Mouse (Mus musculus) liver, embryonic 13.5 days (tissue): ENCODE measurements at regions not wholly inside any gene's neighbourhood (a gene's known extent, or its start where the extent isn't known, plus 50 kb on each side); places are given as distances from the start of the nearest gene placed in this dataset.
"Not testable (repeated sequence)": the region's sequence is repeated elsewhere in the genome, so short reads cannot be mapped to it uniquely, and the experiment has no call there.

Experiments used
- ATAC-seq: fragments of 200-750 bp; cut with Nextera tagmentation; 2 replicates; pipeline ENCODE4 v1.8.0; 2017; ENCODE audit warnings: low read depth, mild to moderate bottlenecking, moderate number of reproducible peaks, moderate library complexity
- DNase-seq: peaks from one replicate; pipeline ENCODE4 v3.0.0; 2022
- H3K27ac ChIP-seq: fragments of 300-500 bp; sonication (generic); 2 replicates; pipeline ENCODE4 v1.5.1; 2015; ENCODE audit warnings: moderate library complexity, mild to moderate bottlenecking, inconsistent platforms
- H3K27me3 ChIP-seq: fragments of 300-500 bp; sonication (generic); 2 replicates; pipeline ENCODE4 v1.6.1; 2015; ENCODE audit warnings: mild to moderate bottlenecking, inconsistent platforms
- H3K36me3 ChIP-seq: fragments of 300-500 bp; sonication (generic); 2 replicates; pipeline ENCODE4 v1.6.1; 2015; ENCODE audit warnings: mild to moderate bottlenecking, inconsistent platforms
- H3K4me1 ChIP-seq: fragments of 300-500 bp; sonication (generic); replicated peaks from 2 replicates; pipeline ENCODE4 v1.6.1; 2015; ENCODE audit warnings: inconsistent platforms
- H3K4me2 ChIP-seq: fragments of 300-500 bp; sonication (generic); 2 replicates; pipeline ENCODE4 v1.6.1; 2015; ENCODE audit warnings: inconsistent platforms, mild to moderate bottlenecking, moderate library complexity
- H3K4me3 ChIP-seq: fragments of 300-500 bp; sonication (generic); replicated peaks from 2 replicates; pipeline ENCODE4 v1.5.1; 2015; ENCODE audit warnings: mild to moderate bottlenecking, inconsistent platforms
- H3K9ac ChIP-seq: fragments of 300-500 bp; sonication (generic); 2 replicates; pipeline ENCODE4 v1.6.1; 2015; ENCODE audit warnings: mild to moderate bottlenecking, inconsistent platforms
- H3K9me3 ChIP-seq: fragments of 300-500 bp; sonication (generic); replicated peaks from 2 replicates; pipeline ENCODE4 v1.6.1; 2016; ENCODE audit warnings: inconsistent platforms
- WGBS: fragments of 180-500 bp; shearing (Covaris S2); methylation state at CpG from one replicate; pipeline ENCODE4 v1.1.7; 2015; ENCODE audit not compliant: insufficient replicate concordance; 5-methylcytosine and 5-hydroxymethylcytosine counted together

GRCm38 (mm10) chr7:36218386-36218785 lies 415.6 kb upstream of the Zfp507 start:
- H3K27me3 ChIP-seq: no peaks in the 10 kb centered on the region
- ATAC-seq: no peak
- H3K36me3 ChIP-seq: no peaks in the 10 kb centered on the region
- H3K4me3 ChIP-seq: no peak overlapping the region
- no peaks in the 10 kb centered on the region for H3K9me3 ChIP-seq
- H3K4me2 ChIP-seq: no peak overlapping the region
- H3K4me1 ChIP-seq: no peaks in the 10 kb centered on the region
- H3K27ac ChIP-seq: no peak overlapping the region
- DNase-seq: no peak
- no peak overlapping the region for H3K9ac ChIP-seq
- 49% methylated on average over 2 of the region's 2 CpGs for WGBS

- H3K27me3 ChIP-seq: no peaks in the 10 kb centered on the region
- no peaks in the 10 kb centered on the region for H3K9me3 ChIP-seq
- no peak overlapping the region for H3K9ac ChIP-seq
- no peaks in the 10 kb centered on the region for H3K36me3 ChIP-seq
- no peak overlapping the region for H3K4me3 ChIP-seq
- H3K4me1 ChIP-seq: no peaks in the 10 kb centered on the region
- ATAC-seq: no peak
- no peak for DNase-seq
- H3K27ac ChIP-seq: no peak overlapping the region
- no peak overlapping the region for H3K4me2 ChIP-seq
- WGBS: 68% methylated on average over 4 of the region's 4 CpGs
These were observed 407.2 kb upstream of the Zfp507 start for GRCm38 (mm10) chr7:36210034-36210433.

GRCm38 (mm10) chr7:36207525-36208260 lies 404.9 kb upstream of the Zfp507 start:
- Histone ChIP-seq H3K36me3 (no peaks in the 10 kb centered on the region), H3K27me3 (no peaks in the 10 kb centered on the region), H3K4me2 (no peak overlapping the region), H3K9ac (no peak overlapping the region), H3K27ac (no peak overlapping the region), H3K9me3 (no peaks in the 10 kb centered on the region), H3K4me3 (no peak overlapping the region), H3K4me1 (no peaks in the 10 kb centered on the region)
- ATAC-seq (no peak), DNase-seq (no peak)
- WGBS: 75% methylated on average over 17 of the region's 17 CpGs

- no peaks in the 10 kb centered on the region for H3K27me3 ChIP-seq
- 66% methylated on average over 16 of the region's 16 CpGs for WGBS
- no peak overlapping the region for H3K27ac ChIP-seq
- H3K9ac ChIP-seq: no peak overlapping the region
- no peak overlapping the region for H3K4me2 ChIP-seq
- ATAC-seq (no peak), DNase-seq (no peak)
- no peaks in the 10 kb centered on the region for H3K4me1 ChIP-seq
- no peaks in the 10 kb centered on the region for H3K36me3 ChIP-seq
- no peaks in the 10 kb centered on the region for H3K9me3 ChIP-seq
- H3K4me3 ChIP-seq: no peak overlapping the region
These were observed 395.4 kb upstream of the Zfp507 start for GRCm38 (mm10) chr7:36198091-36198700.

GRCm38 (mm10) chr7:36196154-36196720 lies 393.4 kb upstream of the Zfp507 start:
- WGBS: 78% methylated on average over 18 of the region's 18 CpGs
- no peak overlapping the region for H3K4me2 ChIP-seq
- no peak for ATAC-seq
- no peaks in the 10 kb centered on the region for H3K9me3 ChIP-seq
- H3K27ac ChIP-seq: no peak overlapping the region
- no peak overlapping the region for H3K9ac ChIP-seq
- H3K4me1 ChIP-seq: no peaks in the 10 kb centered on the region
- no peaks in the 10 kb centered on the region for H3K36me3 ChIP-seq
- no peak for DNase-seq
- no peak overlapping the region for H3K4me3 ChIP-seq
- H3K27me3 ChIP-seq: no peaks in the 10 kb centered on the region

- no peaks in the 10 kb centered on the region for H3K27me3 ChIP-seq
- no peak overlapping the region for H3K4me3 ChIP-seq
- no peaks in the 10 kb centered on the region for H3K36me3 ChIP-seq
- 67% methylated on average over 8 of the region's 8 CpGs for WGBS
- no peak overlapping the region for H3K4me2 ChIP-seq
- H3K9me3 ChIP-seq: no peaks in the 10 kb centered on the region
- ATAC-seq: no peak
- no peaks in the 10 kb centered on the region for H3K4me1 ChIP-seq
- no peak for DNase-seq
- H3K27ac ChIP-seq: no peak overlapping the region
- no peak overlapping the region for H3K9ac ChIP-seq
These were observed 389.8 kb upstream of the Zfp507 start for GRCm38 (mm10) chr7:36192645-36193044.

GRCm38 (mm10) chr7:36177947-36178346 lies 375.1 kb upstream of the Zfp507 start:
- no peak overlapping the region for H3K4me3 ChIP-seq
- no peak overlapping the region for H3K4me2 ChIP-seq
- ATAC-seq: no peak
- no peaks in the 10 kb centered on the region for H3K4me1 ChIP-seq
- H3K27ac ChIP-seq: no peak overlapping the region
- WGBS: 50% methylated on average over 7 of the region's 7 CpGs
- H3K36me3 ChIP-seq: no peaks in the 10 kb centered on the region
- no peaks in the 10 kb centered on the region for H3K9me3 ChIP-seq
- no peaks in the 10 kb centered on the region for H3K27me3 ChIP-seq
- no peak for DNase-seq
- no peak overlapping the region for H3K9ac ChIP-seq

- no peak overlapping the region for H3K4me2 ChIP-seq
- no peaks in the 10 kb centered on the region for H3K36me3 ChIP-seq
- H3K27ac ChIP-seq: no peak overlapping the region
- no peaks in the 10 kb centered on the region for H3K4me1 ChIP-seq
- H3K27me3 ChIP-seq: no peaks in the 10 kb centered on the region
- no peaks in the 10 kb centered on the region for H3K9me3 ChIP-seq
- ATAC-seq: no peak
- H3K4me3 ChIP-seq: no peak overlapping the region
- 59% methylated on average over 4 of the region's 4 CpGs for WGBS
- DNase-seq: no peak
- no peak overlapping the region for H3K9ac ChIP-seq
These were observed 372.5 kb upstream of the Zfp507 start for GRCm38 (mm10) chr7:36175296-36175695.

- H3K4me2 ChIP-seq, H3K27ac ChIP-seq, H3K9me3 ChIP-seq, H3K9ac ChIP-seq, H3K36me3 ChIP-seq, DNase-seq, ATAC-seq, H3K27me3 ChIP-seq, H3K4me3 ChIP-seq, H3K4me1 ChIP-seq: not testable (repeated sequence)
- 46% methylated on average over 2 of the region's 2 CpGs for WGBS
These were observed 369.7 kb upstream of the Zfp507 start for GRCm38 (mm10) chr7:36172511-36172910.

- Histone ChIP-seq H3K4me1 (no peaks in the 10 kb centered on the region), H3K4me3 (no peak overlapping the region)
- no peak for ATAC-seq
These were observed 354.6 kb upstream of the Zfp507 start for GRCm38 (mm10) chr7:36157270-36157945.

GRCm38 (mm10) chr7:36156595-36156994 lies 353.8 kb upstream of the Zfp507 start:
- WGBS: 78% methylated on average over 12 of the region's 12 CpGs
- H3K36me3 ChIP-seq: no peaks in the 10 kb centered on the region
- H3K4me1 ChIP-seq: no peaks in the 10 kb centered on the region
- no peak overlapping the region for H3K4me2 ChIP-seq
- H3K27me3 ChIP-seq: no peaks in the 10 kb centered on the region
- H3K9ac ChIP-seq: no peak overlapping the region
- H3K27ac ChIP-seq: no peak overlapping the region
- DNase-seq: no peak
- no peak overlapping the region for H3K4me3 ChIP-seq
- H3K9me3 ChIP-seq: no peaks in the 10 kb centered on the region; the same call in 1 of the 2 replicates
- ATAC-seq: no peak

More at GRCm38 (mm10) chr7:36157270-36157945, 354.6 kb upstream of the Zfp507 start:
- Histone ChIP-seq H3K27ac (no peak overlapping the region), H3K27me3 (no peaks in the 10 kb centered on the region), H3K9me3 (no peaks in the 10 kb centered on the region; the same call in 1 of the 2 replicates), H3K36me3 (no peaks in the 10 kb centered on the region), H3K9ac (no peak overlapping the region), H3K4me2 (no peak overlapping the region)
- WGBS: 70% methylated on average over 22 of the region's 22 CpGs
- no peak for DNase-seq
